8 mouse cellular contexts compared by ENCODE assay signal in the genomic region with DNA sequence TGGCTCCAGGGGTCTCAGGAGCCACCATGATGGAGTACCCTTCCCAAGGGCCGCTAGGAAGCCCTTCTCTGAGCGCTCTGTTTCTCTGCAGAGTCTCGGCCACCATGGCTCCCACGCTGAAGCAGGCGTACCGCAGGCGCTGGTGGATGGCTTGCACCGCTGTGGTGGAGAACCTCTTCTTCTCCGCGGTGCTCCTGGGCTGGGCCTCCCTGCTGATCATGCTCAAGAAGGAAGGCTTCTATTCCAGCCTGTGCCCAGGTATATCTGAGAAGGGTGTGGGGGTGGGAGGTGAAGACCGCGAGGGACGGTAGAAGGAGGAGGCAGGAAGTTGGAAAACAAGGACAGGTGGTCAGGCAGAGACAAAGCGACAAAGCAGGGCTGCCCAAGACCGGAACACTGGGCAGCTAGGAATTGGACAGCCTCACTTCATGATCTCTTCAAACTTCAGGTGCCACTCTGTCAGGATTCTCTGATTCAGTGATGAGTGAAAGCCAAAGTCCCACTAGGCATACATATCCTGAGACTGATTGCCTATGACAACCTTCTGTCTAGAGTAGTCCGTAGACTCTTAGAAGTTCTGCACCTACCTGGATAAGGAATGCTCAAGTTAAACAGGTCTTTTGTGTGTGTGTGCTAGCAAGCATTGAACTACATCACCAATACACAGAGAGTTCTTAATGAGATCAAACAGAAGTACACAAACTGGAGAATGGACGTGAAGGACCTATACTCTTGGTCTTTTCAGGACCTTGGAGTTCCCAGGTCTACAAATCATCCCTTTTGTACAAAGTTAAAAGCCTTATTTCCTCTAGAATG. TPM values are rescaled to one million over a fixed set of nuclear protein-coding genes. Genes with fewer than 3 reads are reported as not detected.
DNase-seq lines count a peak whose midpoint lies in the region; ATAC-seq and TF ChIP-seq lines count a peak whose summit lies in the region.

No protein-coding gene starts in this region.

- peaks cover 8% of the 10 kb centered on the region; the same call in 1 of the 2 replicates for H3K27me3 ChIP-seq in lung, embryonic 15.5 days
- H3K27me3 ChIP-seq in limb, embryonic 11.5 days (ENCODE audit: control insufficient read depth, insufficient read depth, low read length): no peaks in the 10 kb centered on the region
- peaks cover 55% of the 10 kb centered on the region for H3K27me3 ChIP-seq in neural tube, embryonic 15.5 days (replicated peaks)

- H3K36me3 ChIP-seq in lung, embryonic 15.5 days: no peaks in the 10 kb centered on the region
- H3K36me3 ChIP-seq in limb, embryonic 11.5 days (ENCODE audit: control insufficient read depth, insufficient read depth, low read length): no peaks in the 10 kb centered on the region; the same call in 1 of the 2 replicates
- no peaks in the 10 kb centered on the region for H3K36me3 ChIP-seq in neural tube, embryonic 15.5 days

- ATAC-seq in lung, embryonic 15.5 days (ENCODE audit: borderline replicate concordance, extremely low read depth, low FRiP score, low TSS enrichment): peak; percentile 11; the same call in 1 of the 2 replicates
- 0 out of 2 replicates have a peak, but pooled peaks have one; percentile 3 for ATAC-seq in limb, embryonic 11.5 days (ENCODE audit: insufficient number of reproducible peaks, low FRiP score, low TSS enrichment, low read depth)
- ATAC-seq in neural tube, embryonic 15.5 days (ENCODE audit: low FRiP score): peak; percentile 58

- peaks cover 38% of the 10 kb centered on the region for H3K4me1 ChIP-seq in lung, embryonic 15.5 days
- H3K4me1 ChIP-seq in embryonic fibroblast, embryonic 13.5 days (ENCODE audit: control insufficient read depth, insufficient read depth, low read length): no peaks in the 10 kb centered on the region
- peaks cover 9% of the 10 kb centered on the region for H3K4me1 ChIP-seq in limb, embryonic 11.5 days (ENCODE audit: control insufficient read depth, insufficient read depth, low read length)
- peaks cover 25% of the 10 kb centered on the region for H3K4me1 ChIP-seq in neural tube, embryonic 15.5 days

- 4% methylated on average over 17 of the region's 17 CpGs for WGBS in lung, embryonic 15.5 days
- WGBS in limb, embryonic 11.5 days: 7% methylated on average over 17 of the region's 17 CpGs
- 8% methylated on average over 17 of the region's 17 CpGs for WGBS in neural tube, embryonic 15.5 days

- H3K4me3 ChIP-seq in lung, embryonic 15.5 days: peak overlapping the region; percentile 63
- H3K4me3 ChIP-seq in embryonic fibroblast, embryonic 13.5 days (ENCODE audit: insufficient read depth, low read length): peak overlapping the region; percentile 64
- H3K4me3 ChIP-seq in limb, embryonic 11.5 days (ENCODE audit: low read depth, low read length): peak overlapping the region; percentile 67
- peak overlapping the region; percentile 48 for H3K4me3 ChIP-seq in neural tube, embryonic 15.5 days (replicated peaks)

- peak overlapping the region; percentile 93 for H3K27ac ChIP-seq in lung, embryonic 15.5 days
- H3K27ac ChIP-seq in embryonic fibroblast, embryonic 13.5 days (ENCODE audit: insufficient read depth, low read length): no peak overlapping the region
- H3K27ac ChIP-seq in limb, embryonic 11.5 days (replicated peaks; ENCODE audit: low read depth, low read length): peak overlapping the region; percentile 90
- 0 out of 2 replicates have a peak overlapping the region, but pooled peaks have one; percentile 56 for H3K27ac ChIP-seq in neural tube, embryonic 15.5 days (replicated peaks)

- peak overlapping the region; percentile 97 for H3K4me2 ChIP-seq in lung, embryonic 15.5 days
- H3K4me2 ChIP-seq in limb, embryonic 11.5 days (ENCODE audit: low read depth, severe bottlenecking): peak overlapping the region; percentile 91
- peak overlapping the region; percentile 94 for H3K4me2 ChIP-seq in neural tube, embryonic 15.5 days

- TF ChIP-seq POLR2A in embryonic fibroblast, embryonic 13.5 days (IDR thresholded peaks at IDR 0.05; ENCODE audit: low read depth, low read length): no peak

- H3K9ac ChIP-seq in lung, embryonic 15.5 days: peak overlapping the region; percentile 70
- peak overlapping the region; percentile 88 for H3K9ac ChIP-seq in limb, embryonic 11.5 days (ENCODE audit: low read length)
- H3K9ac ChIP-seq in neural tube, embryonic 15.5 days (replicated peaks): peak overlapping the region; percentile 48

- no peak for DNase-seq in lung, postnatal 4 days
- no peak for DNase-seq in limb, embryonic 11.5 days (ENCODE audit: low spot score)
- no peak for DNase-seq in frontal cortex, postnatal 14 days (ENCODE audit: low spot score in 2 of 2)
- no peak for DNase-seq in thymus, postnatal 25 days
- no peak for DNase-seq in thymus, postnatal 14 days

- H3K9me3 ChIP-seq in lung, embryonic 15.5 days: no peaks in the 10 kb centered on the region
- H3K9me3 ChIP-seq in limb, embryonic 11.5 days (ENCODE audit: control insufficient read depth, low read length): no peaks in the 10 kb centered on the region
- H3K9me3 ChIP-seq in neural tube, embryonic 15.5 days (replicated peaks): no peaks in the 10 kb centered on the region

- TF ChIP-seq CTCF in embryonic fibroblast, embryonic 13.5 days (IDR thresholded peaks at IDR 0.05; ENCODE audit: borderline replicate concordance, insufficient read depth, low read length): no peak

RNA-seq across cellular contexts. Expression of a gene that starts 2.3 kb away (rescaled TPM):
- 15.1 and 15.9 TPM in 2 replicates for polyA plus RNA-seq in lung, embryonic 15.5 days (2015; fragmentation: Nextera tagmentation; extraction: Ambion mirVana)
- polyA plus RNA-seq in embryonic fibroblast, embryonic 13.5 days (2011; ENCODE audit: insufficient read length, low read depth, missing spikeins): 6.6 and 8.7 TPM in 2 replicates
- 36.0 and 37.8 TPM in 2 replicates for polyA plus RNA-seq in limb, embryonic 11.5 days (2014; fragmentation: Nextera tagmentation; extraction: Ambion mirVana)
- 1.3 and 5.0 TPM in 2 replicates for polyA plus RNA-seq in neural tube, embryonic 15.5 days (2015; fragmentation: Nextera tagmentation; extraction: Ambion mirVana)

RNA-seq across cellular contexts. Expression of a gene that starts 14.2 kb away (rescaled TPM):
- 44.3 and 48.0 TPM in 2 replicates for polyA plus RNA-seq in lung, embryonic 15.5 days (2015; fragmentation: Nextera tagmentation; extraction: Ambion mirVana)
- polyA plus RNA-seq in embryonic fibroblast, embryonic 13.5 days (2011; ENCODE audit: insufficient read length, low read depth, missing spikeins): 25.3 and 31.1 TPM in 2 replicates
- 46.9 and 53.6 TPM in 2 replicates for polyA plus RNA-seq in limb, embryonic 11.5 days (2014; fragmentation: Nextera tagmentation; extraction: Ambion mirVana)
- polyA plus RNA-seq in neural tube, embryonic 15.5 days (2015; fragmentation: Nextera tagmentation; extraction: Ambion mirVana): 78.9 and 86.0 TPM in 2 replicates

RNA-seq across cellular contexts. Expression of a gene that starts 18.5 kb away (rescaled TPM):
- 0.20 and 0.27 TPM in 2 replicates for polyA plus RNA-seq in lung, embryonic 15.5 days (2015; fragmentation: Nextera tagmentation; extraction: Ambion mirVana)
- polyA plus RNA-seq in embryonic fibroblast, embryonic 13.5 days (2011; ENCODE audit: insufficient read length, low read depth, missing spikeins): not detected in 2 replicates
- 0.10 and 0.32 TPM in 2 replicates for polyA plus RNA-seq in limb, embryonic 11.5 days (2014; fragmentation: Nextera tagmentation; extraction: Ambion mirVana)
- polyA plus RNA-seq in neural tube, embryonic 15.5 days (2015; fragmentation: Nextera tagmentation; extraction: Ambion mirVana): not detected in 2 replicates

RNA-seq across cellular contexts. Expression of a gene that starts 42.3 kb away (rescaled TPM):
- polyA plus RNA-seq in lung, embryonic 15.5 days (2015; fragmentation: Nextera tagmentation; extraction: Ambion mirVana): 63.8 and 63.9 TPM in 2 replicates
- 17.1 and 17.6 TPM in 2 replicates for polyA plus RNA-seq in embryonic fibroblast, embryonic 13.5 days (2011; ENCODE audit: insufficient read length, low read depth, missing spikeins)
- 21.9 and 23.3 TPM in 2 replicates for polyA plus RNA-seq in limb, embryonic 11.5 days (2014; fragmentation: Nextera tagmentation; extraction: Ambion mirVana)
- 20.1 and 30.9 TPM in 2 replicates for polyA plus RNA-seq in neural tube, embryonic 15.5 days (2015; fragmentation: Nextera tagmentation; extraction: Ambion mirVana)

RNA-seq across cellular contexts. Expression of a gene that starts 45.6 kb away (rescaled TPM):
- polyA plus RNA-seq in lung, embryonic 15.5 days (2015; fragmentation: Nextera tagmentation; extraction: Ambion mirVana): 0.70 and 0.79 TPM in 2 replicates
- 1.2 and 1.3 TPM in 2 replicates for polyA plus RNA-seq in embryonic fibroblast, embryonic 13.5 days (2011; ENCODE audit: insufficient read length, low read depth, missing spikeins)
- 0.75 and 0.96 TPM in 2 replicates for polyA plus RNA-seq in limb, embryonic 11.5 days (2014; fragmentation: Nextera tagmentation; extraction: Ambion mirVana)
- polyA plus RNA-seq in neural tube, embryonic 15.5 days (2015; fragmentation: Nextera tagmentation; extraction: Ambion mirVana): 3.6 and 3.9 TPM in 2 replicates

Comparison
In these comparisons a context has a peak if more than half of its experiments do, and no peak if none do; other contexts are left out.
1. ATAC-seq: peak in every context shown above with its lines; median percentile 58 in neural tube, embryonic 15.5 days; 11 in lung, embryonic 15.5 days; 3 in limb, embryonic 11.5 days.